Mouse (Mus musculus) MEL (cell line): ENCODE measurements around the gene Tshz2.

Experiments
- CTCF ChIP-seq, 3 experiments: IDR thresholded peaks in 2 of 3; conservative IDR thresholded peaks in 1 of 3; 2 replicates each; pipeline ENCODE4 v1.5.1; 2011 to 2012; ENCODE audit warnings: low read length in 3 of 3, low read depth in 2 of 3, mild to moderate bottlenecking in 2 of 3, improper control_type of control experiment in 1 of 3, inconsistent platforms in 1 of 3, mixed read lengths in 1 of 3, moderate library complexity in 1 of 3; ENCODE audit not compliant: control insufficient read depth in 1 of 3, insufficient read depth in 1 of 3, poor library complexity in 1 of 3, severe bottlenecking in 1 of 3
- E2F4 ChIP-seq: IDR thresholded peaks from 2 replicates; pipeline ENCODE4 v1.6.1; 2011; ENCODE audit warnings: low read depth, low read length, improper control_type of control experiment, borderline replicate concordance
- EP300 ChIP-seq, 2 experiments: IDR thresholded peaks; 2 replicates each; pipeline ENCODE4 v1.6.1; 2011; ENCODE audit warnings: improper control_type of control experiment in 2 of 2, low read length in 2 of 2, low read depth in 1 of 2, mild to moderate bottlenecking in 1 of 2
- GABPA ChIP-seq: IDR thresholded peaks from 2 replicates; pipeline ENCODE4 v1.6.1; 2012; ENCODE audit warnings: low read depth, mild to moderate bottlenecking, inconsistent platforms, low read length, improper control_type of control experiment, moderate library complexity
- POLR2A ChIP-seq, 2 experiments: IDR thresholded peaks; 2 replicates each; pipeline ENCODE4 v1.6.1; 2011 to 2012; ENCODE audit warnings: low read length in 2 of 2, mild to moderate bottlenecking in 2 of 2, control low read depth in 1 of 2, improper control_type of control experiment in 1 of 2, low read depth in 1 of 2, moderate library complexity in 1 of 2; ENCODE audit not compliant: control insufficient read depth in 1 of 2, insufficient read depth in 1 of 2, poor library complexity in 1 of 2
- TAL1 ChIP-seq: IDR thresholded peaks from 2 replicates; pipeline ENCODE4 v1.6.1; 2012; ENCODE audit warnings: mild to moderate bottlenecking, inconsistent platforms, low read length, moderate library complexity, mixed read lengths

GRCm38 (mm10) chr2:169743294-169743693, 110.5 kb downstream of the Tshz2 start:
- TF ChIP-seq CTCF (IDR thresholded peaks at IDR 0.05 in 2 of 3, conservative IDR thresholded peaks at IDR 0.05 in 1 of 3; ENCODE audit: control insufficient read depth in 1 of 3, insufficient read depth in 1 of 3, low read depth in 2 of 3, low read length in 3 of 3, poor library complexity in 1 of 3, severe bottlenecking in 1 of 3) (no peak), POLR2A (IDR thresholded peaks at IDR 0.05; ENCODE audit: control insufficient read depth in 1 of 2, insufficient read depth in 1 of 2, low read depth in 1 of 2, low read length in 2 of 2, poor library complexity in 1 of 2) (no peak), EP300 (IDR thresholded peaks at IDR 0.05; ENCODE audit: low read depth in 1 of 2, low read length in 2 of 2) (no peak), GABPA (no peak), TAL1 (no peak), E2F4 (no peak)
